Mouse (Mus musculus) heart, embryonic 16.5 days (tissue): ENCODE measurements at regions not wholly inside any gene's neighbourhood (a gene's known extent, or its start where the extent isn't known, plus 50 kb on each side); places are given as distances from the start of the nearest gene placed in this dataset.

Experiments
- ATAC-seq: fragments of 200-750 bp; cut with Nextera tagmentation; replicated peaks from 2 replicates; pipeline ENCODE4 v1.8.0; 2017; ENCODE audit warnings: moderate number of reproducible peaks; ENCODE audit not compliant: insufficient read depth, low FRiP score; ENCODE audit errors: extremely low read depth
- H3K27ac ChIP-seq: fragments of 300-500 bp; sonication (generic); 2 replicates; pipeline ENCODE4 v1.5.1; 2014; ENCODE audit warnings: mild to moderate bottlenecking, low read length, control low read depth, moderate library complexity
- H3K27me3 ChIP-seq: fragments of 300-500 bp; sonication (generic); 2 replicates; pipeline ENCODE4 v1.6.1; 2014; ENCODE audit warnings: low read length, mixed read lengths; ENCODE audit not compliant: control insufficient read depth, insufficient read depth
- H3K36me3 ChIP-seq: fragments of 300-500 bp; sonication (generic); 2 replicates; pipeline ENCODE4 v1.6.1; 2014; ENCODE audit not compliant: control insufficient read depth, insufficient read depth
- H3K4me1 ChIP-seq: fragments of 300-500 bp; sonication (generic); 2 replicates; pipeline ENCODE4 v1.6.1; 2014; ENCODE audit warnings: low read length, mixed read lengths; ENCODE audit not compliant: control insufficient read depth, insufficient read depth
- H3K4me2 ChIP-seq: fragments of 300-500 bp; sonication (generic); 2 replicates; pipeline ENCODE4 v1.6.1; 2014; ENCODE audit warnings: low read depth, mild to moderate bottlenecking, control low read depth, low read length
- H3K4me3 ChIP-seq: fragments of 300-500 bp; sonication (generic); 2 replicates; pipeline ENCODE4 v1.5.1; 2014; ENCODE audit warnings: mild to moderate bottlenecking, control low read depth, low read length
- H3K9ac ChIP-seq: fragments of 300-500 bp; sonication (generic); 2 replicates; pipeline ENCODE4 v1.6.1; 2014; ENCODE audit warnings: low read length, control low read depth
- H3K9me3 ChIP-seq: fragments of 300-500 bp; sonication (generic); replicated peaks from 2 replicates; pipeline ENCODE4 v1.6.1; 2016; ENCODE audit warnings: low read length; ENCODE audit not compliant: control insufficient read depth
- WGBS: fragments of 180-500 bp; shearing (Covaris S2); extraction: QIAGEN DNeasy Blood & Tissue Kit; methylation state at CpG from one replicate; pipeline ENCODE4 v1.1.7; 2014; 5-methylcytosine and 5-hydroxymethylcytosine counted together

GRCm38 (mm10) chr13:107897184-107897583 is 147.1 kb upstream of the Smim15 start:
- 58% methylated on average over 3 of the region's 3 CpGs for WGBS
- Histone ChIP-seq H3K4me2 (no peak overlapping the region), H3K4me3 (no peak overlapping the region), H3K9ac (no peak overlapping the region), H3K4me1 (0 out of 2 replicates have a peak, but pooled peaks cover 2% of the 10 kb centered on the region), H3K9me3 (peaks cover 5% of the 10 kb centered on the region; the same call in 1 of the 2 replicates), H3K27ac (no peak overlapping the region), H3K27me3 (peaks cover 32% of the 10 kb centered on the region), H3K36me3 (no peaks in the 10 kb centered on the region)
- ATAC-seq, result no peak

DNA sequence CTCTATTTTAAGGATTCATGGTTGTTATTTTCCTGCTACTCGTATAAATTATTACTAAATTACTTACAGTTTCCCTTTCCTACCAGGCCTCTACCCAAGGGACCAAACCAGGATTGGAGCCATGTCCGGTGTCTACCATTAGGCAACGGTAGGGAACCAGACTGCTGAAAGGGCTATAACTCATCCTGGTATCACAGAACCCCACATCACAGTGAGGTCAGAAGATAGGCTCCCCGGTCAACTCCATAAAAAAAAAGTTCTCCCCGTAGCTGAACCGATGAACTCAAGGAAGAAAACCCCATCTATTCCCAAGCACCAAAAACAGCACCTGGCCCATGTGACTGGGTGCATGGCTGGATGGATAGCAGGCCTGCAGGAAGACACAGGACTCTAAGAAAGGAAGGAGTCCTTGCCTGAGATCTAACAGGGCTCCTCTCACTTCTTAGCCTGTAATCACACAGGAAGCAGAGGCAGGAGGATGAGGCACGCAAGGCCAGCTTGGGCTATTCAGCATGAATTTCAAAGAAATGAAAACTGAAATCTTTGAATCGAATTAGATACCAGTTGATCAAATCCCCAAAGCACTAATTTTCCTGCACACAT is 150.6 kb upstream of the Smim15 start:
- ATAC-seq, result no peak
- H3K4me1 ChIP-seq, result 0 out of 2 replicates have a peak, but pooled peaks cover 2% of the 10 kb centered on the region
- no peak overlapping the region for H3K9ac ChIP-seq
- H3K36me3 ChIP-seq, result no peaks in the 10 kb centered on the region
- peaks cover 5% of the 10 kb centered on the region; the same call in 1 of the 2 replicates for H3K9me3 ChIP-seq
- no peak overlapping the region for H3K4me3 ChIP-seq
- H3K27me3 ChIP-seq, result peaks cover 18% of the 10 kb centered on the region
- H3K4me2 ChIP-seq, result no peak overlapping the region
- no peak overlapping the region for H3K27ac ChIP-seq
- 87% methylated on average over 8 of the region's 8 CpGs for WGBS

- Histone ChIP-seq H3K27me3 (peaks cover 18% of the 10 kb centered on the region), H3K36me3 (no peaks in the 10 kb centered on the region), H3K9ac (no peak overlapping the region), H3K9me3 (peaks cover 3% of the 10 kb centered on the region; the same call in 1 of the 2 replicates), H3K4me2 (no peak overlapping the region), H3K27ac (no peak overlapping the region), H3K4me1 (peaks cover 5% of the 10 kb centered on the region; the same call in 1 of the 2 replicates), H3K4me3 (no peak overlapping the region)
- WGBS, result 77% methylated on average over 4 of the region's 4 CpGs
- no peak for ATAC-seq
Observed at GRCm38 (mm10) chr13:107893081-107893480, 151.2 kb upstream of the Smim15 start.

DNA sequence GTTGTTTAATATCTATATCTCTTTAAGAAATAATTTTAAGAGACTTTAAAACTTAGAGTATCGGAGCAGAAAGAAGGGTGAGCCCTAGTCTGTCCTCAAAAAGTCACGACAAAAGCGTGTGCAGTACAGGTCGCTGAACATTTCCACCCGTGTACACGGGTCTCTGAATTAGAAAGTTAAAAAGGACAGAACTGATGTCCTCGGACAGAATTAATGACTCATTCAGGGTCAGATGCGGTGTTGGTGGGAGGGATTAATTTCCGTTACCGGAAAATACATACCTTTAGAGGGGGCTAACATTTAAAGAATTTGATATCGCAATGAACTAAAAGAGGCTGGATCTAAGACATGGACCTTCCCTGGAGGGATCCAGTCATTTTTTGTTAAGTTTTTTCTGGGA is 152.3 kb upstream of the Smim15 start:
- peak overlapping the region; percentile 69 for H3K4me2 ChIP-seq
- no peak for ATAC-seq
- 9% methylated on average over 11 of the region's 11 CpGs for WGBS
- peak overlapping the region; percentile 85 for H3K9ac ChIP-seq
- H3K9me3 ChIP-seq, result no peaks in the 10 kb centered on the region
- no peaks in the 10 kb centered on the region for H3K36me3 ChIP-seq
- H3K27ac ChIP-seq, result no peak overlapping the region; the same call in 1 of the 2 replicates
- H3K27me3 ChIP-seq, result peaks cover 13% of the 10 kb centered on the region
- peak overlapping the region; percentile 83 for H3K4me3 ChIP-seq
- H3K4me1 ChIP-seq, result peaks cover 10% of the 10 kb centered on the region; the same call in 1 of the 2 replicates

GRCm38 (mm10) chr13:107890866-107891821 is 153.1 kb upstream of the Smim15 start:
- peak; percentile 15 for ATAC-seq
- H3K9me3 ChIP-seq, result no peaks in the 10 kb centered on the region
- H3K4me1 ChIP-seq, result peaks cover 10% of the 10 kb centered on the region; the same call in 1 of the 2 replicates
- peaks cover 13% of the 10 kb centered on the region for H3K27me3 ChIP-seq
- WGBS, result under 1% methylated on average over 95 of the region's 95 CpGs
- H3K27ac ChIP-seq, result peak overlapping the region; percentile 94
- peak overlapping the region; percentile 85 for H3K9ac ChIP-seq
- peak overlapping the region; percentile 83 for H3K4me3 ChIP-seq
- H3K36me3 ChIP-seq, result no peaks in the 10 kb centered on the region
- peak overlapping the region; percentile 69 for H3K4me2 ChIP-seq

DNA sequence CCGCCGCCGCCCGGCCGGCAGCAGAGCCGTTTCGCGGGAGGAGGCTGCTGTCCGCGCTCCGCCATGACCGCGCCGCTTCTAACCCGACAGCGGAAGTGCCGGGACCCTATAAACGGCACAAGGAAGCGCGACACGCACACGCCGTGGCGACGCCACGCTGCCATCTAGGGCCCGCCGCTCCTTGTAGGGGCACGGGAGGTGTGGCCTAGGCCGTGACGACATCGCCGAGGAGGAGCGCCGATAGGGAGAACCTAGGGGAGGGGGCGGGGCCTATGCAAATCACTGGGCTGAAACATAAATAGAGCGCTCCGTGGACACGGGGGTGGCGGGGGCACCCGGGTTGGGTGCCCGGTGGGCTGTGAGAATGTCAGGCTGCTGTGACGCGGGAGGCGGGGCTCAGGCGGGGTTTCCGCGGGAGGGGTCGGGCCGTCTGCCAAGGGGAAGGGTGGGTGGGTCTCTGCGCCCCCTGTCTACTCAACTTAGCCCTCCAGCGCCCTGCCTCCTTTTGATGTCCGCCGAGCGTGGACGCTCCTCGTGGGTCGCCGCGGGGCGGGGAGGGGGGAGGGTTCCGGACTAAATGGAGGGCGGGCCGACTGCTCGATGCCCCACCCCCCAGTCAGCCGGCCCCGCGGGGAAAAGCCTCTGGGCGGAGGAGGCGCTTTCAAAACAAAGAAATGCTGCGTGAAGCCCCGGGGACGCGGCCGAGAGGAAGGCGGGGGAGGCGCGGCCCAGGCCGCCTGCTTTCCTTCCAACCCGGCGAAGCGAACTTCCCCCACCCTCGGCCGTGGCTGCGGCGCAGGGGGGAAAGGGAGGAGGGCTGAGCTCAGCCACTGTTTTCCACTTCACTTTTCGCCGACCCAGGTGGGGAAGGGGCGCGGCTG is 154.0 kb upstream of the Smim15 start:
- H3K9me3 ChIP-seq, result no peaks in the 10 kb centered on the region
- peaks cover 10% of the 10 kb centered on the region; the same call in 1 of the 2 replicates for H3K4me1 ChIP-seq
- peak overlapping the region; percentile 83 for H3K4me3 ChIP-seq
- H3K27ac ChIP-seq, result peak overlapping the region; percentile 94
- peaks cover 13% of the 10 kb centered on the region for H3K27me3 ChIP-seq
- under 1% methylated on average over 87 of the region's 90 CpGs for WGBS
- H3K36me3 ChIP-seq, result no peaks in the 10 kb centered on the region
- H3K9ac ChIP-seq, result peak overlapping the region; percentile 85
- peak overlapping the region; percentile 69 for H3K4me2 ChIP-seq
- peak; percentile 95 for ATAC-seq

DNA sequence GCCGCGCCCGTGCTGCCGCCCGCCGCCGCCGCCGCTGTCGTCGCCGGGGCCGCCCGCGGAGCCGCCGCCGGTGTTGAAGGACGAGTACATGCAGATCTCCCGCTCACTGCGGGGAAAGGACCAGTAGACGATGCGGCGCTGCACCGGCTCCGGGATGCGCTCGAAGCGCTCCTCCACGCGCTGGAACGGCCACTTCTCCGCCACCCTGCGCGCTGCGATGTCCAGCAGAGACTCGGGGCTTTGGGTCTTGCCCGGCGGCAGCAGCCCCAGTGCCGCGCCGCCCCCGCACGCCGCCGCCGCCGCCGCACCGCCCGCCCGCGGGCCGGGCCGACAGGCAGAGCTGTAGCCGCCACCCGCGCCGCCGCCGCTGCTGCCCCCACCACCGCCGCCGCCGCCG is 154.7 kb upstream of the Smim15 start:
- Histone ChIP-seq H3K9ac (peak overlapping the region; percentile 85), H3K4me3 (peak overlapping the region; percentile 83), H3K4me2 (peak overlapping the region; percentile 69), H3K4me1 (peaks cover 10% of the 10 kb centered on the region; the same call in 1 of the 2 replicates), H3K27ac (peak overlapping the region; percentile 81), H3K9me3 (no peaks in the 10 kb centered on the region), H3K36me3 (no peaks in the 10 kb centered on the region), H3K27me3 (peaks cover 13% of the 10 kb centered on the region; the same call in 1 of the 2 replicates)
- under 1% methylated on average over 41 of the region's 66 CpGs for WGBS
- ATAC-seq, result no peak

DNA sequence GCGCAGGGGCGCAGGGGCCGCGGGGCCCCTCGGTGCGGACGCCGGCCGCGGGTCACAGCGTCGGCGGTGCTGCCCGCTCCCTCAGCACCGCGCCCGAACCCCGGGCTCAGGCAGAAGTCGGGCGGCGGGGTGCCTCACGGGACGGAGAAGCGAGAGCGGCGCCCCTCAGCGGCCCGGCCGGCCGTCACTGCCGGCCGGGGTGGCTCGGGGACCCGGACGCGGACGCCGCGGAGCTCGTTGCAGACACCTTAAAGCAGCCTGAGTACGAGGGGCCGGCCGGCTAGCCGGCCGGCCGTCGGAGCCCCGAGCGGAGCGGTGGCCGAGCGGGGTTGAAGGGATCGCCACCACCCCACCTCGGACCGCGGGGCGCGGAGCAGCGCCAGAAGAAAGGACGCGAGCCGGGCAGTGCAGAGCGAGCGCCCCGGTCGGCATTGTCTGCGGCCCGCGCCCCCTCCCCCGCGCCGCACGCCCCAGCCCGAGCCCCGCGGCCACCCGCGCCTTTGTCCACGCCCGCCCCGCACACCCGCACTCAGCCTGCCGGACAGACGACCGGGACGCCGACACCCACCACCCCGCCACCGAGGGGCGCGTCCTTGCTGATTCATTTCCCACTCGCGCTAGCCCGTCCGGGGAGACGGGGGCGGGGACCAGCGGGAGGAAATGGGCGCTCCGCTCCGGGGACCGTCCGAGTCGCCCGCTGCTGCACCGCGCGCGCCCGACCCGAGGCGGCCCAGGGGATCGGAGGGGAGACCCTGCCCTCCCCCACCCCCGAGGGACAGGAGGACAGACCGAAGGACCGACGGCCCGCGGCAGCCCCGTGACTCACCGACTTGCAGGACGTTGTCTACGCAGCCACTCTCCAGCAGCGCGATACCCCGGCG is 155.4 kb upstream of the Smim15 start:
- ATAC-seq, result no peak
- H3K9me3 ChIP-seq, result no peaks in the 10 kb centered on the region
- no peaks in the 10 kb centered on the region for H3K36me3 ChIP-seq
- H3K9ac ChIP-seq, result peak overlapping the region; percentile 85
- H3K4me1 ChIP-seq, result peaks cover 10% of the 10 kb centered on the region; the same call in 1 of the 2 replicates
- peak overlapping the region; percentile 81 for H3K27ac ChIP-seq
- H3K4me2 ChIP-seq, result peak overlapping the region; percentile 69
- H3K27me3 ChIP-seq, result peaks cover 10% of the 10 kb centered on the region; the same call in 1 of the 2 replicates
- under 1% methylated on average over 96 of the region's 127 CpGs for WGBS
- H3K4me3 ChIP-seq, result peak overlapping the region; percentile 83
